Mouse (Mus musculus) layer of hippocampus, postnatal 10 days (tissue): ENCODE measurements at regions not wholly inside any gene's neighbourhood (a gene's known extent, or its start where the extent isn't known, plus 50 kb on each side); places are given as distances from the start of the nearest gene placed in this dataset.

Experiments
- DNase-seq, 2 experiments: peaks; one replicate each; pipeline ENCODE4 v3.0.0; 2021; ENCODE audit warnings: low spot score in 2 of 2

DNA sequence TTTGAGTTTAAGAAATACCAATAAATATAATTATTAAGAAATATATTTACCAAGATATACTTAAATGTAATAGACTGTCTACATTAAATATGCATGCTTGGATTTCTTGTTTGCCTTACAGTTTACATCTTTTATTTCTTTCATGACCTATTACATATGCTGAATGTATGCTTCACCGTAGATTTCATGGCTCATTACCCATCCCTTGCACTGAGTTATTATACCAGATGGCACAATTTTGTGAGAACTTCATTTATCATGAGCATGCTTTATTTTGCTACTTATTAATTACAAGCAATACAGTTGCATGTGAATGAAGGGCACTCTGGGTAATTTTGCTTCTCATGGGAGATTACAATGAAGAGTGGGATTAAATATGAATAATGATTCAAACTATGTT lies 856.0 kb upstream of the Nectin3 start:
- no peak for DNase-seq

DNA sequence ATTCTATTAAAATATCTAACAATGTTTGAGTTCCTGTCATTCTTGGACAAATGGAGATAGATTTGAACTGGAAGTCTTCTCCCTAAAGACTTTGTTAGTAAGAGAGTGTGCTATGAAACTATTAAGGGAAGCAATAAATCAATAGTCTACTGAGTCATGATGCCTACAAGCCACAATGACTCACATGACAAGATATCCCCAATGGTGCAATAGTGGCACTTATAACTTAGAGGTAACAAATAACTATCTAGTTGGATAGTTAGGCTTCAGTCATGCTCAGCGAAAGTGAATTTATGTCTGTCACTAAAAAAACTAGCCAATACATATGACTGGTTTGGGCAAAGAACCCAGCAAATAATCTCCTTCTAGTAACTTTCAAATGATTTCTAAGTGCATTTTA lies 889.1 kb upstream of the Dppa4 start:
- no peak for DNase-seq

DNA sequence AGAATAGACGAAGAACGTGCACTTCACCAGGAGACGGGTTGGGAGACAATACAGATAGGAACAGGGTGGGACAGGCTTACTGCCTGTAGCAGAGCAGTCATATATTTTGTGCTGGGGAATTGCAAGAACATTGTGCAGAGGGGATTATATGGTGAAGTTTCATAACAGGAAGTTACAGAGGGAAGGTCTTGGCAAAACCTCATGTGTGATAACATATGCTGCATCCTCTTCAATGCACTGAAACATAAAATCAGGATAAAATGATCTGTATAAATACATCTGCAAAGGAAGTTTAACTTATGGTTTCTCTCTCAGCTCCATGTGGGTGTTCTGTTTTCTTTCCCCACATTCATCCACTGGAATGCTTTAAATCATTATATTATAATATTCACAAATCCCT lies 876.5 kb upstream of the Dppa4 start:
- DNase-seq = no peak

DNA sequence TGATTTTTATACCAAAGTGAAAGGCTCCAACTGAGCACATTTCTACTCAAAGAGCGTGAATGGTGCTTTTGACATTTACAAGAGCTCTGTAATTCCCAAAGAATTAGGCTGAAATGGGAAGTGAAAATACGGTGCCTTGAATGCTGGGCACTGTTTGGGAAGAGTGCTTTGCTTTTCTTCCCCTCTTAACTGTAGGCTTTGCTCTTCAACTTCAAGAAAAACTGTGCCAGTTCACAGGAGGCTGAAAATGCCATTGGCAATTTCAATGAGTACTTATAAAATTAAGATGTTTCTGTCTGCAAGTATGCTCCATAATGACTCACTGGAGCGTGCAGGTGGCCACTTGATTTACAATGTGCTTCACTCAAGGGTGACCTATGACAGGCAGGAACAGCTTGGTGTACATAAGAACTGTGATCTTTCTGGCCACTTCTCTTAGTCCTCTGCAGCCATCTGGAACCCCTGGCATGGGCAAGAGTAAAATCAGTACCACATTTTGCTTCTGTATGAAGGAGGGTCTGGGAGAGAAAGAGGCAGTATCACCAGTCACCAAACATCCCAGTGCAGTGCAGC lies 864.8 kb upstream of the Dppa4 start:
- no peak for DNase-seq

DNA sequence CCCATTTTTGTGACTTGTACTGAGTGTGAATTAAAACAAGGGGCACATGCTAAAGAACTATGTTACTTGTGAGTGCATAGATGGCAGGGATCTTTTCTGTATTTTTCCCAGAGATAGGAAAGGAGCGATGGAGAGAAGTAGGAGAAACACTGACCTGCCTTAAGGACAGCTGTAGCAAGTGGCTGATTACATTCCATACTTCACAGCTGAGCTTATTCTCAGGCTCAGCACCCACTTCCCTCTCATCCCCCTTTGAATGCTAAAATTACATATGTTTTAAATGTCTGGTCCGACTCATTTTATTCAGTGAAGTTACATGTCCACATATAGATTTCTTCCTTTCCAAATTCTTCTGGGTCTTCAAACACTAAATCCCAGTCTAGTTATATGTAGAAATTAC lies 838.5 kb upstream of the Dppa4 start:
- no peak for DNase-seq

DNA sequence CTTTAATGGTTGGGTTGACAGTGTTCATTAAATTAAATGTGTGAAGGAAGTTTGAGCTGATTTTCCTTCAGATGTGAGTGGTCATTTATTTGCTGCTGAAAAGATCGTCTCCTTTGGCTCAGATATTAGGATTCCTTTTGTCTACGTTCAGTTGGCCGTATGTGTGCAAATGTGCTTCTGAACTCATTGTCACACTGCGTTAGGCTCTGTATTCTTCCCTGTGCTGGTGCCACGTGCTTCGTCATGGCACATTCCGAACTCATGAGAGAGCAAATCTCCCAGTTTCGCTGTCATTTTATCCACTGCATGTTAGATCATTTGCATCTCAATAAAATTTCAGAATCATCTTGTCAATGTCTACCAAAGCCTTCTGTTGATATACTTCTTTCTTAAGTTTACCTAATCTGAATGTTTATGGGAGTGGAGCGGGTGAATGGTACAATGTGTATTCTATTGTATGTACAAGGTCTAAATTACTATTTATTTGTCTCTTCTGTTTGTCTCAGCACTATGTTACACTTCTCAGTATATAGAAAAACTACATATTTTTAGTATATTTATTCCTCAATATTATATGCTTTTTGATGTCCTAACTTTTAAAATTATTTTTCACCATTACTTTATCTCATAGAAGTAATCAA lies 808.0 kb upstream of the Dppa4 start:
- no peak for DNase-seq

DNA sequence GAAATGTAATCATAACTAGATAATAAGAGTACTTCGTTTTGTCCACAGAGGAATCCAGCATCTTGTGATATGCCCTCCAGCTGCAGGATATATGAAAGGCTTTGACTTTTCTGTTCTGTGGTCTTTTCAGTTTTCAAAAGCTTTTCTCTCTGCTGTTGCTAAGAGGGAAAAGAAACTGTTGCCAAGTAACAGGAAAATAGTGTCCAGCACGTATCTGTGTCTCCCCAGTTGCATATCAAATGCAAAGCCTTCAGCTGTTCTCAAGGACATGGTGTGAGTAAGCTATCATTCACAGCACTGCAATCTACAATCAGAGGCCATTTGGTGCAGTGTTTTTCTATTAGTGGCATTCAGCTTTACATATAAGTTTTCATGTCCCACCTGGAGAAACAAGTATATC lies 801.5 kb upstream of the Dppa4 start:
- DNase-seq = no peak

DNA sequence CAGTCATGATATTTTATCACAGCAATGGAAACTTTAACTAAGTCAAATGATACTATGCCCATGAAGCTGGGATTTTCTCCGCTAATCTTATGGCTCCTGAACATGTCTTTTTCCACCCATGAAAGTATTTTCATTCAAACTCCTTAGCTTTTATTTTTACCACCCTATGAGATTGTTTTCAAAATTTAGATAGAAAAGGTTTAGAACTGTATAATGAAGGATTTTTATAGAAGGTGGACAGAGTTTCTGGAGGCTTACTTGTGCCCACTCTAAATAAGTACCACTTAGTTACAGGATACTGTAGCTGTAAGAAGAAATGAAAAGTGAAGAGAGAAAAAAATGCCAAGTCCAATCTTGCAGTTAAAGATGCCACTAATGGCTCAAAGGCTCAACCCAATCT lies 795.0 kb upstream of the Dppa4 start:
- no peak for DNase-seq

DNA sequence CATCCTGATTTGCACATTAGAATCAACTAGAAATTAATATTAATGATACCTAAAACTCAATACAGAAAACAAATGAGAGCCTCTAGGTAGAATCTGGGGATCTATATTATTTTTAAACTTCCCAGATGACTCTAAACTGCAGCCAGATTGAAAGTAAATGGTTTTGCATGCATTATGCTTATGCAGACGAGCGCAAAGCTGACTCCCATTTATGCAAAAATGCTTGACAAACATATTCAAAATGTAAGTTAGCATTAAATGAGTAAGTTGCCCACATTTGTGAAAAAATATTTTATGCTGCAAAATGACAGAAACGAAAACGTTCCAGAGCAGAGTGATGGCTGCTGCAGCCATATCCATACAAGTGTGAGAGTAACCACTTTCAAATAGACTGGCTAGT lies 757.7 kb upstream of the Dppa4 start:
- no peak for DNase-seq

DNA sequence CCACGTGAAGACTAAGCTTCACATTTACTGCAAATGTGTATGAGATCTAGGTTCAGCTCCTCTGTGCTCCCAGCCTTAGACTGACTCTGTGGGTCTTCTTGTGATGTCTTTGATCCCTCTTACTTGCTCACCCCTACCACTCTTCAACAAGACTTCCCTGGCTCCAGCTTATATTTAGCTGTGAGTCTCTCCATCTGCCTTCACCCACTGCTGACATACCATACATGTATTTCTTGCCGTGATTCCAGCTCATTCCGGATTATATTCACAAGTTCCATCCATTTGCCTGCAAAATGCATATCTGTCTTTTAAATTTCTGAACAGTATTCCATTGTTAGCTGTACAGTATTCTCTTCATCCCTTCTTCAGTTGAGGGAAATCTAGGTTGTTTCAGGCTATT lies 756.9 kb upstream of the Dppa4 start:
- DNase-seq = no peak

DNA sequence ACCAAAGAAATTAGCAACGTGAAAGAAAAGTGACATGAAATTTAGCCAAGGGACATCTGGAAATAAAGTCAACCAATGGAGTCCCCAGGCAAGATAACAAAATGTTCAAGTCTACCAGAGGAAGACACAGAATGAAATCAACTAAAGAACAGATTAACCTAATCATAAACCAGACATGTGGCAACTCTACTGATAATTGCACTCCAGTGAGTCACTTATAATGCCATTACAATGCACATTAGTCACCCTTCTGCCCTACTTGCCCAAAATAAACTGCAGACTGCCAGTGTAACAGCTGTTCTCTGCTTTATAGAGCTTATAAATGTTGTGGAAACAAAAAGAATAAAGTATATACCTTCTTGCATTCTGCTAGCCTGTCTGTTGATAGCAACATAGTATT lies 747.0 kb upstream of the Dppa4 start:
- no peak for DNase-seq

DNA sequence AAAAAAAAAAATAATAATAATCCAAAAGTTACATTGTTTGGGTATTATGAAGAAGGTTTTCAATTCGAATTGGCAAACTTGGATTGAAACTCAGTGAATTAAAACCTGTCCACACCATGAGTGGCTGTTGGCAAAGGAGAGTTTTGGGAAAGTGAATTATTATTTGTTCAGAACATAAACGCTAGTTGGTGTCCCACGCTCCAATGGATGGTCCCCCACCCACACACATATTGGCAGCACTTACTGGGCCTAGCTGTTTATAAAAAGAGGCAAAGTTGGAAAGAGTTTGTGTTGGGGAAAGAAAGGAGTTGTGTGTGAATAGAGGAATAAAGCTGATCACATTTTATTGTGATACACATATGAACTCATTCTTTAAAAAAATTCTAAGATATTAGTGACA lies 732.4 kb upstream of the Dppa4 start:
- peak in 1 of 2 experiments; percentile 10 for DNase-seq

DNA sequence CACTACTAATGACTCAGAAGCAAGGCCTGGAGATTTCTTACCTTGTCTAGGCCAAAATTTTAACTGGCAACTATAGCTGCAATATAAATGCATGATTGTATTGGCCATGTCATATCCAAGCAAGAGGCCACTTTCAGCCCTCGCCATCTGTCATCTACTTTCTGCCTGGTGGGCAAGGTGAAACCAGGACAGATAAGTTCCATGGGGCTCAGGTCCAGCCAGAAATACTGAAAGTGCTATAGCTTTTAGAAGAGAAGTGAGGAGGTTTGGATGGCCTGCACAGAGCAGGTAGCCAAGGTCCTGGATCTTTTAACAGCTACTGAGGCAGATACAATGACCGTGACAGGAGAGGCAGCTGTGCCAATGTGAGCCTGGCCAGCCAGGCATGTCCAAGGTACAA lies 715.5 kb upstream of the Dppa4 start:
- no peak for DNase-seq

DNA sequence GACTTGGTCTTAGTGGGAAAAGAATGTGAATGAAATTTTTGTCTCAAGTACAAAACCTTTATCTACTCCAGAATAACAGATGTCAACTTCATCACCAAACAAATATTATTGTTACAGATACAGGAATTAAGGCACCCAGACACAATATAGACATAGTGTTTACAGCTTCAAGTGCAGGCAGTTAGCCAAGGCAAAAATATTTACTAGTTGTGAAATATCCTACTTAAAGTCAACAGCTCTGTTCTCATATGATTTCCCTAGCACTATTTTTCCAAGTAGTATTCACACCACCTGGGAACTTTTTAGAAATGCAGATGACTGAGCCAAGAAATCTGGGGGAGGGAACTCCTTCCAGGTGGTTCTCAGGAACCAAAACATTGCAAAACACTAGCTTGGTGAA lies 684.1 kb upstream of the Dppa4 start:
- DNase-seq = no peak
